Mouse (Mus musculus) layer of hippocampus, postnatal 25 days (tissue): Measurements from ENCODE around the gene Cnppd1. TPM values are rescaled to one million over a fixed set of nuclear protein-coding genes. Genes with fewer than 3 reads are reported as not detected.
A peak's percentile ranks its signal among the peaks of the same experiment; 100 is the strongest.

Experiments used
- DNase-seq, 2 experiments: peaks; one replicate each; pipeline ENCODE4 v3.0.0; 2022; ENCODE audit warnings: mixed read lengths in 2 of 2, low spot score in 1 of 2; ENCODE audit errors: extremely low spot score in 1 of 2
- total RNA-seq, 2 experiments: library from RNA; stranded (reverse); gene quantifications; 2 replicates each; pipeline ENCODE4 v1.2.3; 2021

Cnppd1 gene
- total RNA-seq, 2 experiments from 2014 or later: 26.6 to 38.6 TPM

DNA sequence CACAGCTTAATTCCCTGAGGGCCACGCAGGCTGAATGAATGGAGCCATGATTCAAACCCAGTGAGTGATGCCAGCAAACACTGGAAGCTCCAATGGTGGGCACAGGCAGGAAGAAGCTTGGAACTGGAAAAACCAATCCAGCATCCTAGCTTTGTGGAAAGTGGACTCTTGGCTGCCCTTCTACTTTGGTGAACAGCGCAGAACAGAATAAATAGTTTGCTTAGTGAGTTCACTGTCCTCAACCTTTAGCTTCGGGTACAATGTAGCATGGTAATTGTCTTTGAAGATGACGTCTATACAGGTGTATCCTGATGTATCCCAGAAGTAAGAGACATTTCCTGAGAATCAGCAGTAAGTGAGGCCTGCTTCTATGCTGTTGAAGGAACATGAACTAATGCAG lies 6.2 kb upstream of the Cnppd1 start:
- no peak for DNase-seq

DNA sequence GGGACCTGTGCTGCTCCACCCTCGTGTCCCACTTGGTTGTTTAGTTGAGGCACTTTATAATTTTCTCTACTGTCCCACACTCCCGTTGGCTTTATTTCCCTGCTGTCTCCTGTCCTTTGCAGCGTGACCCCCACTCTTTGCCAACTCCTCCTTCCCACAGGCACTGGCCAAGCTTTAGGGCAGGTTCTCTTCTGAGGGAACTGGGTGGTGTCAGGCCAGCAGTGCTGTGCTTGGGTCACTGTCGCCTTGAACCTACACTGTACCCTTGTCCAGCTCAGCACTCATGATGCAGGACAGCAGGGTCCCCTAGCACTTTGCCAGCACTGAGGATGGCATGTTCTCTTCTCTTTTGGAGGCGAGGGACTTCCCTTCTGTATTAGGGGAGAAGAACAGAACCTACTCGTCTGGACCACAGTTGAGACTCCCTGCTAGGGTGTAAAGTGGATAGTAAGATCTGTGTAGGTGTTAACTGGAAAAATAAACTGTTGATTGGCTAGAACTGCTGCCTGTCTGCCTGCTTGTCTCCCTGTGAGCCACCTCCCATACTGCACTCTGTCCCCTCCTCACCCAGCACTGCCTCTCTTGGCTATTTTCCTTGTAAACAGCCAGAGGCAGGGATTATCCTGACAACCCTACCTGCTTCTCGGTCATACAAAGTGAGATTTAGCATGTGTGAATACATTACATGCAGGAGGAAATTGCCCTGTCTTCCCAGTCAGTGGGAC lies 5.1 kb upstream of the Cnppd1 start:
- DNase-seq: no peak

DNA sequence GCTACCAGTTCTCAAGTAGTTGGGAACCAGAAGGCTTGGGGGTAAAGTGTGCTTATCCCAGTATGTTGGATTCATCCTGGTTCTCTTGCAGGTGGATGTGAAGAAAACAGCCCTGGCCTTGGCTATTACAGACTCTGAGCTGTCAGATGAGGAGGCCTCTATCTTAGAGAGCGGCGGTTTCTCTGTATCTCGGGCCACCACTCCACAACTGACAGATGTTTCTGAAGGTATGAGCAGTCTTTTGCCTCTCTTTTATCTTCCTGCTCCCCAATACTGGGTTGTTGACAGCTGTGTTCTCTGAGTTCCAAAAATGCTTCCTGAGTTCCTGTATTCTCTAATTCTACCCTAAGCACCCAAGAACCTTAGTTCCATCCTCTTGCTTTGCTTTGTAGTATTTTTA lies 3.1 kb upstream of the Cnppd1 start:
- no peak for DNase-seq

DNA sequence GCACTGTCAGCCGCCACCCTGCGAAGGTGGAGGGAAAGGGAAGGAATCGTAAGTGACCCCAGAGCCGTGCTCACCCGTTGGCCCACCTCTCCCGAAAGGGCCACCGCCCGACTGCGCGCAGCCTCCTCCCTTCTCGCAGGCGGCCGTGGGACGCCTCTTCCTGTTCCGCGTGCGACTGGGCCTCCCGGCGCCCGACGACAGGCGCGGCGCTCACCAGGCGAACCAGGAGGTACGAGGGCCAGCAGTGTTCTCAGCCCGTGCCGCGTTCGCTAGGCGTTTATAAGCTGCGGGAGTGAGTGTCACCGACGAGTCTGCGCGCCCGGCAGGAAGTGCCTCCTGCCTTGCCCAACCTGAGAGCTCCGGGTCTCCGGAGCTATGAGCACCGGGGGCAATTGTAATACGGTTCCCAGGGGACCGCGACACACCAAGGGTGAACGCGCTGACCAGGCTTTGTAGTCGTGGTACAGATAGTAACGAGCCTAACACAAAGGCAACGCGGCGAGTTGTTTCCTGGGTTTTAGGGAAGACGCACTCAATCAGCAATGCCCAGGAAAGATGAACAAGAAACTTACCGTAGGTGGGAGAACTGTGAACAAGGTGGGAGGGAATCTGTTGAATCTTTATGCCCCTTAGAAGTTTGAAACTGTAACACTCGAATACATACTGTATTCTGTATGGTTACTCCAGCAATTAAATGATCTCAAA lies 873 bp downstream of the Cnppd1 start:
- peak; percentile 41 to 53 for DNase-seq

DNA sequence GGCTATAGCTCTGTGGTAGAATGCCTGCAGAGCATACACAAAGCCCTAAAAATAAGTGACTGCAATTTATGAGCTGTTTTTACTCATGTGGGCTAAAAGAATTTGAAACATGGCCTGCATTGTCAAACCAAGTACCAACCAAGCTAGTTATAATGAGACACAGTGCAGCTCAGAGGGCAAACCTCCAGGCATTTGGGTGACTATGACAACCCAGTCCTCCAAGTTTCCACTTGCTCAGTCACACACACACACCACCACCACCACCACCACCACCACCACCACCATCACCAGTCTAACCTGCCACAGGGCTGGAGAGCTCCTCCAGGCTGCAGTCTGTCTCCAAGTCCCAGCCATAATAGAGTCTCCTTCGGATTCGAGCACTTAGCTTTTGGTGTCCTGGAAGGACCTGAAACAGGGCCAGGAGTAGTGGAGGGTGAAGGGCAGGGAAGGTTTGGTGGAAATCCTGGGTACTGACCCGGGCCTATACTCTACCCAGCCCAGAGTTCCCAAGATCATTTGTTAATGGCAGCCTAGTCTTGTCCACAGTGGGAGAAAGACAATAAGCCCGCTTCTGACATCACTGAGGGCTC lies 1.8 kb downstream of the Cnppd1 start:
- no peak for DNase-seq

DNA sequence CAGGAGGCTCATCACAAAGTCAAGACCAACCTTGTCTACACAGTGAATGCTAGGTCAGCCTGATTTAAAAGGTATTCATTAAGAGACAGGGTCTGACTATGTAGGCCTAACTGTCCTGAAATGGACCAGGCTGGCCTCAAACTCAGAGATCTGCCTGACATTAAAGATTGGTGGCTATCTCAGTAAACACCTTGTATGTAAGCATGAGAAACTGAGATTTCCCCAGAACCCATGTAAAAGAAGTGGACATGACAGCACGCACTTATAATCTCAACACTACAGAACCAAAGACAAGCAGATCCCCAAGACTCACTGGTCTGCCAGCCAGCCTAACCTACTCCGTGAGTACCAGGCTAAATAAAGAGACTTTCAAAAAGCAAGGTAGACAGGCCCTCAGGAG lies 4.1 kb downstream of the Cnppd1 start:
- DNase-seq: no peak

DNA sequence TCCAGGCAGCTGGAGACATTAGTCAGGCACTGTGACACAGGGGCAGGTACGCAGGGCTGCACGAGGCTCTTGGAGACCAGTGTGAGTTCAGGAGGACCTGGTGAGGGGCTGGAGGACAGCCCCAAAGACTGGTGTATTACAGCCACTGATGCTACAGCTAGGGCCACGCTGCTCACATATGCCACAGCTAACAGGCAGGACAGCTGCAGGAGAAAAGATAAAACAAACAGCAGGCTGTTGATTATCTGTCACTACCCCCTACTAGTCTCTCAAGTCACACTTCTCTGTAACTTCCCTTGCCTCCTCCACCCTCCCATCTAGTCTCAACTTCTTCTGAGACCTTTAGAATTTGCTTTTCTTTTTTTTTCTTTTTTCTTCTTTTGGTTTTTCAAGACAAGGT lies 5.8 kb downstream of the Cnppd1 start:
- DNase-seq: no peak

DNA sequence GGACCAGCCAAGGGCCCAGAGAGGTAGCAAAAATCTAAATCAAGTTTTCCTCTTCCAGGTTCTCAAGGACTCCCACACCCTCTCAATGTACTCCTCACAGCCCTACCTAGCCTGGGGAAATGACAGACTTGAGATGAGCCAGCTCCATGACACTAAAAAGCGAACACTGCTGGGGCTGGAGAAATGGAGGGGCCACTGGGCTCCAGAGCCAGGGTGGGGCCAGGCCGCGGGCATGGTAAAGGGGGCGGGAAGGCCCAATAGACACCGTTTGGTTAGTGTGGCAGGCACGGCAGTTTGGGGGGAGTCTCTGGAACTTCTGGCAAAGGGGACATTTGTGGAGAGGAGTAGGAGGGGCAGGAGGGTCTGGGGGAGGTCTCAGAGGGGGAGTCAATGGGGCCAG lies 6.2 kb downstream of the Cnppd1 start:
- DNase-seq: no peak

DNA sequence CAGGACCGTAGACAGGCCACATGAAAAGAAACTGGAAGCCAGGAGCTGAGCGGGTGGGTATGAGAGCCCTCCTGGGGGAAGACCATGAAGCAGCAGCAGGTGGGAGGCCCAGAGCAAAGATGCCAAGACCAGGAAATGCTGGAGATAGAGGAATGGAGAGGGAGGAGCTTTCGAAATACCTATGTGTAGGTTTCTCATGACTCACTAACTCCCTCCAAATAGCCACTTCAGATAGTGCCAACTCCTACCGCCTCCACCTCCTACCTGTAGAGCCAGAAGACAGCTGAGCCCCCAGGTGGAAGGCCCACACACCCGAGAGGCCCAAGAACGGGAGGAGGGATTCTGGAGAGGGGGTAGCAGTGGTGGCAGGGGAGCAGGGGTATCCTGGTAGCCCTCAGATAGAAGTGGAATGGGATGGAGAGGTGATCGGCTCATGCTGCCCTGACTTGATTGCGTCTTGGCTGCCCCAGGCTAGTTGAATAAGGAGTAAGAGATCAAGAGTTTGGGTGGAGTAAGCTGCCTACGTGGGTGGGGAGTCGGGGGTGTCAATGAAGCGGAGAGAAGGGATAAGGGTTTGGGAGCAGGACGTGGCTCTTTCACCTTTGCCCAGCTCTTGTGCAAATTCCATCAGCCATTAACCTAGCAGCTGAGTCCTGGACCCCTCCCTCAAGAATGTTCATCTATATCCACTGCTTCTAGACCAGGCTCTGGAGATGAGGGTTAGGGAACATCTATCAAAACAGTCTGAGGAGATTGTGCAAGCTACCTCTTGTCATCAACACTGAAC lies 8.9 kb downstream of the Cnppd1 start, which contains the start of gene Slc23a3:
TSS of gene Slc23a3 (minus strand) at position 470 of the 787 bp plus-strand sequence.
- DNase-seq: no peak

DNA sequence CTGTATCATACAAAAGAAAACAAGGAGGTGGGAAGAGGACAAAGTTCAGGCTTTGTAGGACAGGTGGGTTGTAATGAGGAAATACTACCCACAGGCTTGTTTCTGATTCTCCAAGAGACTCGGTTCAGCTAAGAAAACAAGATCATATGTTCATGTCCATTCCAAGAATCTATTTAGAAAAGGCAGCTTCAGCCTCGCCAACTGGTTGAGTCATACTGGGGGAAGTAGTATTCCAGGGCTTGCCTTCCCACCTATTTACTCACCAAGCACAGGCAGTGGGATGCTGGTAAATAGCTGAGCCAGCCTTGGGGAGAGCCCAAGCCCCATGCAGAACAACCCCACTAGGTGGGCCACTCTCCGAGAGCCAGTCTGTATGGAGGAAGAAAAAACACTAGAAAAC lies 13.9 kb downstream of the Cnppd1 start:
- no peak for DNase-seq

DNA sequence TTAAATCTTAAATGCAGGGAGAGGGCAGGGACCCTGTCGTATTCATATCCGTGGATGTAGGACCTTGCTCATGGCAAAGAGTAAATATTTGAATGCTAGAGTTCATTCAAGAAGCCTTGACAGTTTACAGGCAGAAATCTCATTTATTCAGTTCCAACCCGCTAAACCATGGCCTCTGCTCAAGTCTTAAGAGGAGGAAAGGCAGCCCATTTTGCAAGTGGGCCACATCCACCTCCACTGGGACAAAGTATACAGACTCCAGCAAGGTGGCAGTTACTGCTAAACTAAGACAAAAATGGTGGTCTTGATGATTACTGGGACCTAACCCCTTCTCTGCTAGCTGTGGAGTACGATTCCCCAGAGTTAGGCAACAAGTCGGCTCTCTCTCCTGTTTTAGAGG lies 17.1 kb downstream of the Cnppd1 start:
- no peak for DNase-seq

DNA sequence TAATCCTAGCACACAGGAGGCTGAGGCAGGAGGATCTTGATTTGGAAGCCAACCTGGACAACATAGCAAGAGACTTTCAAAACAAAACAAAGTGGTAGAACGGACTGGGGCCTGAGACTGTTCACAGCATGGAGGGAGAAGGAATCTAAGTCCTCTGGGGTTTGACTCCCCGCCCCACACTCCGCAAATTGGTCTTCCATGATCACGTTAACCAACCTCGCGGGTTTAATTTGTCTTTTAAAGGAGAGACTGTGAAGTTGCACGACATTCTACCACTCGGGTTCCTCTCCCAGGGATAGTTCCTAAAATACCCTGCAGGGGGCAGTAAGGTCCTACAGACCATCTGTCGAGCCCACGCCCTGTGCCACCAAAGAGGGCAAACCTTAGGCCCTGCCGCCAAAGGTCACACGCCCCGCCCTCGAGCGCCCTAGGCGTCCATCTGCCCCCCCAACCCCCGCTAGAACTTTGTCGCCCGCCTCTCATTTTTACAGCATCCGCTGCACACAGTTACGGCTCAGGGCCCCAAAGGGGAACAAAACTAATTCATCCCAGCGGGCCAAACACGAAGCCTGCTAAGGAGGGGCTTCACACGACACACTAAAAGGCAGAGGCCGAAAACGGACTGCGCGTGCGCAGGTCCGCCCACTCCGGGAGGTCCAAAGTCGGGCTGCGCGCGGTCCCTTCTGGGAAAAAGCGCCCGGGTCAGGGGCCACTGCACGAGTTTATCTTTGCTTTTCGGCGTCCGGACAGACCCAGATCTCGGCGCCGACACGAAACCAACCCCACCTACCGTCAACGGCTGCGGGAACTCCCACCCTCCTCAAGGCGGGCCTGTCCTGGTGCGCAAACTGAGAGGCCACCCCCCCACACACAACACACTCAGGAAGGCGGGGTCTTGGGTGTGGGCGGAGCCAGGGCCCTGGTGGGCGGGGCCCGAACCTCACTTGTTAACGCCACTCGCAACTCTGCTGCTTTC lies 17.9 kb downstream of the Cnppd1 start, which contains the start of gene Nhej1:
TSS of gene Nhej1 (minus strand) at position 855 of the 976 bp plus-strand sequence.
- peak; percentile 85 to 87 for DNase-seq

DNA sequence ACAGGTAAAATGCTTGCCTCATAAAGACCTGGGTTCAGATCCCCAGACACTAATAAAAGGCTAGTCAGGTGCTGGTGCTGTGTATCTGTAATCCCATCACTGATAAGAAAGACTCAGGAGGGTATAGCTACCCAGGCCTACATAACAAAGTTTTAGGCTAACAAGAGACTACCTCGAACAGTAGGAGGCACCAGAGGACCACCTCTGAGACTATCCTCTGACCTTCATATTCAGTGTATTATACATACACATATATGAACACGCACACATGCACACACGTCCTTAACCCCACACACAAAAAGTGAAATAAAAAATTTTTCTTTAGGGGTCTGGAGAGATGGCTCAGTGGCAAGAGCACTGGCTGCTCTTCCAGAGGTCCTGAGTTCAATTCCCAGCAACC lies 20.3 kb downstream of the Cnppd1 start:
- DNase-seq: no peak

Other genes starting within 250 kb of the Cnppd1 start
- under 1 TPM in 1 of 2 experiments, not detected in 1; 0.39 TPM for gene Cryba2, start 249.6 kb downstream of the Cnppd1 start, total RNA-seq
- gene Cfap65, start 207.1 kb downstream of the Cnppd1 start, total RNA-seq: 1 to 10 TPM; 1.2 to 2.3 TPM
- gene Ihh, start 191.0 kb downstream of the Cnppd1 start, total RNA-seq: under 1 TPM; 0.10 to 0.38 TPM
- gene Nhej1, start 17.5 kb downstream of the Cnppd1 start, total RNA-seq: 1 to 10 TPM; 2.7 to 3.2 TPM
- under 1 TPM; 0.30 to 0.35 TPM for gene Slc23a3, start 8.8 kb downstream of the Cnppd1 start, total RNA-seq
- 100 to 1,000 TPM; 172 to 177 TPM for gene Retreg2, start 67 bp upstream of the Cnppd1 start, total RNA-seq
- gene Zfand2b, start 25.9 kb upstream of the Cnppd1 start, total RNA-seq: 10 to 100 TPM; 33.8 to 34.5 TPM
- gene Abcb6, start 37.7 kb upstream of the Cnppd1 start, total RNA-seq: 10 to 100 TPM; 25.2 to 28.0 TPM
- gene Ankzf1, start 49.4 kb upstream of the Cnppd1 start, total RNA-seq: 10 to 100 TPM; 19.4 to 24.0 TPM
- gene Atg9a, start 49.5 kb upstream of the Cnppd1 start, total RNA-seq: 100 to 1,000 TPM; 119 to 121 TPM
- 10 to 100 TPM; 12.6 to 14.4 TPM for gene Glb1l, start 68.1 kb upstream of the Cnppd1 start, total RNA-seq
- gene Stk16, start 68.1 kb upstream of the Cnppd1 start, total RNA-seq: 10 to 100 TPM; 88.3 to 92.4 TPM
- 100 to 1,000 TPM; 560 to 573 TPM for gene Tuba4a, start 77.2 kb upstream of the Cnppd1 start, total RNA-seq
- gene A630095N17Rik, start 89.4 kb upstream of the Cnppd1 start, total RNA-seq: not detected
- 10 to 100 TPM; 72.6 to 78.9 TPM for gene Dnajb2, start 93.7 kb upstream of the Cnppd1 start, total RNA-seq
- 100 to 1,000 TPM; 369 to 386 TPM for gene Ptprn, start 121.8 kb upstream of the Cnppd1 start, total RNA-seq
- gene Resp18, start 135.7 kb upstream of the Cnppd1 start, total RNA-seq: 100 to 1,000 TPM in 1 of 2 experiments, 10 to 100 TPM in 1; 63.7 to 105 TPM
- 10 to 100 TPM; 43.3 to 49.5 TPM for gene Dnpep, start 175.3 kb upstream of the Cnppd1 start, total RNA-seq
- gene Des, start 217.6 kb upstream of the Cnppd1 start, total RNA-seq: 1 to 10 TPM in 1 of 2 experiments, under 1 TPM in 1; 0.94 to 1.2 TPM
- gene Speg, start 232.6 kb upstream of the Cnppd1 start, total RNA-seq: 100 to 1,000 TPM; 154 to 196 TPM